Mouse (Mus musculus) forebrain, postnatal 0 days (tissue): ENCODE measurements around the gene Grk2. TPM values are rescaled to one million over a fixed set of nuclear protein-coding genes. Genes with fewer than 3 reads are reported as not detected.

Experiments used
- ATAC-seq: fragments of 200-750 bp; cut with Nextera tagmentation; 2 replicates; pipeline ENCODE4 v1.8.0; 2017; ENCODE audit warnings: mild to moderate bottlenecking, moderate library complexity
- DNase-seq: peaks from one replicate; pipeline ENCODE4 v3.0.0-alpha.2; 2015
- H3K27ac ChIP-seq: fragments of 300-500 bp; sonication (generic); 2 replicates; pipeline ENCODE4 v1.5.1; 2014; ENCODE audit warnings: low read depth, mild to moderate bottlenecking, antibody characterized with exemption, low read length, moderate library complexity, mixed read lengths
- H3K27me3 ChIP-seq: fragments of 300-500 bp; sonication (generic); 2 replicates; pipeline ENCODE4 v1.6.1; 2014; ENCODE audit warnings: mild to moderate bottlenecking, low read length, mixed read lengths; ENCODE audit not compliant: insufficient read depth
- H3K36me3 ChIP-seq: fragments of 300-500 bp; sonication (generic); 2 replicates; pipeline ENCODE4 v1.6.1; 2014; ENCODE audit warnings: mild to moderate bottlenecking, moderate library complexity; ENCODE audit not compliant: insufficient read depth
- H3K4me1 ChIP-seq: fragments of 300-500 bp; sonication (generic); 2 replicates; pipeline ENCODE4 v1.6.1; 2014; ENCODE audit warnings: antibody characterized with exemption; ENCODE audit not compliant: insufficient read depth
- H3K4me2 ChIP-seq: fragments of 300-500 bp; sonication (generic); 2 replicates; pipeline ENCODE4 v1.6.1; 2014; ENCODE audit warnings: low read depth, mild to moderate bottlenecking, moderate library complexity
- H3K4me3 ChIP-seq: fragments of 300-500 bp; sonication (generic); 2 replicates; pipeline ENCODE4 v1.5.1; 2014; ENCODE audit warnings: low read depth, low read length, mixed read lengths
- H3K9ac ChIP-seq: fragments of 300-500 bp; sonication (generic); 2 replicates; pipeline ENCODE4 v1.6.1; 2014; ENCODE audit warnings: mild to moderate bottlenecking
- H3K9me3 ChIP-seq: fragments of 300-500 bp; sonication (generic); 2 replicates; pipeline ENCODE4 v1.6.1; 2016; ENCODE audit warnings: low read length
- CTCF ChIP-seq: sonication (generic); IDR thresholded peaks from 2 replicates; pipeline ENCODE4 v1.5.1; 2016; ENCODE audit warnings: antibody characterized with exemption, control low read depth, low read depth
- WGBS: fragments of 180-500 bp; shearing (Covaris S2); extraction: QIAGEN DNeasy Blood & Tissue Kit; methylation state at CpG from one replicate; pipeline ENCODE4 v1.1.7; 2014; 5-methylcytosine and 5-hydroxymethylcytosine counted together
- polyA plus RNA-seq: library from polyadenylated mRNA; unstranded; fragments of >200 nt; fragmentation: Nextera tagmentation; extraction: Ambion mirVana; gene quantifications from 2 replicates; pipeline ENCODE4 v1.2.1, GENCODE M21; 2015
- total RNA-seq: library from RNA; depleted of rRNA; stranded (reverse); fragments of >200 nt; gene quantifications from 2 replicates; pipeline ENCODE4 v1.2.3, GENCODE M21; 2014

Gene Grk2
- total and polyA plus RNA-seq, 2 experiments from 2014 or later, result 24.6 to 136 TPM

DNA sequence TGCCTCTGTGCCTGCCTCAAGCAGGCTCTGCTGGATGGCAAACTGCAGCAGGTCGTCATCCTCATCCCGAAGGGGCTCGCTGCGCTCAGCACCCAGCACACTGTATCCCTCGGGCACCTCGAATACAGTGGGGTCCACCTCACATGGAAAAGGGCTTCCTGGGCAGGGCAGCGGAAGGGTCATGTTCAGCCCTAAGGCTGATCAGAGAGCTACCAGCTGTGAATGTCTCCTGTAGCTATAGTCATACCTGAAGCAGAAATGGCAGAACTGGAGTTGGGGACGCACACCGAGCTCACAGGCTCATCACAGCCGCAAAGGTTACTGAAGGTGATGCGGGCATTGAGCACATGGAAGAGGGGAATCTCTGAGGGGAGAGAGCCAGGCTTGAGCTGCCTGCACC is 35.0 kb downstream of the Grk2 start:
- 97% methylated on average over 11 of the region's 11 CpGs for WGBS
- no peak overlapping the region for H3K27ac ChIP-seq
- no peak overlapping the region for H3K9ac ChIP-seq
- H3K4me1 ChIP-seq, result no peaks in the 10 kb centered on the region
- H3K27me3 ChIP-seq, result no peaks in the 10 kb centered on the region
- H3K4me2 ChIP-seq, result no peak overlapping the region
- TF ChIP-seq CTCF, result no peak
- H3K36me3 ChIP-seq, result peaks cover 25% of the 10 kb centered on the region
- H3K4me3 ChIP-seq, result no peak overlapping the region
- ATAC-seq, result no peak
- H3K9me3 ChIP-seq, result no peaks in the 10 kb centered on the region
- DNase-seq, result no peak

DNA sequence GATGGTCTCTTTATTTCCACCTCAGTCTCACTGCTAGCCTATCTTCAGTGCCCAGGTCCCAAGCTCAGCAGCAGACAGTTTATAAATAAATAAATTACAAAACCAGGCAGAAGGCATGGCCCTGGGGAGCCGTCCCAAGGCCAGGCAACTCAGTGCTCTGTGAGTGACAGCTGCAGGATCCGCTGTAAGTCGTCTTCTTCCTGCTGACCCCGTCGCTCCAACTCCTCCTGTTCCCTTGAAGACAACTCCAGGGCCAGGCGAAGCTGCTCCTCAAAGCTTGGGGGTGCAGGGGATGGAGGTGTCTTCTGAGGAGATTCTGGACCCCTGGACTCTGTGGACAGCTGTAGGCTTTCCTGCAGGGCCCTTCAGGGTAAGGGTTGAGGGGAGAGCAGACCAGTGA is 35.8 kb downstream of the Grk2 start:
- no peak overlapping the region for H3K4me2 ChIP-seq
- no peak for TF ChIP-seq CTCF
- WGBS, result 82% methylated on average over 6 of the region's 6 CpGs
- H3K27me3 ChIP-seq, result no peaks in the 10 kb centered on the region
- H3K9ac ChIP-seq, result no peak overlapping the region
- H3K36me3 ChIP-seq, result peaks cover 22% of the 10 kb centered on the region
- H3K27ac ChIP-seq, result no peak overlapping the region
- ATAC-seq (no peak), DNase-seq (no peak)
- H3K4me3 ChIP-seq, result no peak overlapping the region
- no peaks in the 10 kb centered on the region for H3K4me1 ChIP-seq
- H3K9me3 ChIP-seq, result no peaks in the 10 kb centered on the region

DNA sequence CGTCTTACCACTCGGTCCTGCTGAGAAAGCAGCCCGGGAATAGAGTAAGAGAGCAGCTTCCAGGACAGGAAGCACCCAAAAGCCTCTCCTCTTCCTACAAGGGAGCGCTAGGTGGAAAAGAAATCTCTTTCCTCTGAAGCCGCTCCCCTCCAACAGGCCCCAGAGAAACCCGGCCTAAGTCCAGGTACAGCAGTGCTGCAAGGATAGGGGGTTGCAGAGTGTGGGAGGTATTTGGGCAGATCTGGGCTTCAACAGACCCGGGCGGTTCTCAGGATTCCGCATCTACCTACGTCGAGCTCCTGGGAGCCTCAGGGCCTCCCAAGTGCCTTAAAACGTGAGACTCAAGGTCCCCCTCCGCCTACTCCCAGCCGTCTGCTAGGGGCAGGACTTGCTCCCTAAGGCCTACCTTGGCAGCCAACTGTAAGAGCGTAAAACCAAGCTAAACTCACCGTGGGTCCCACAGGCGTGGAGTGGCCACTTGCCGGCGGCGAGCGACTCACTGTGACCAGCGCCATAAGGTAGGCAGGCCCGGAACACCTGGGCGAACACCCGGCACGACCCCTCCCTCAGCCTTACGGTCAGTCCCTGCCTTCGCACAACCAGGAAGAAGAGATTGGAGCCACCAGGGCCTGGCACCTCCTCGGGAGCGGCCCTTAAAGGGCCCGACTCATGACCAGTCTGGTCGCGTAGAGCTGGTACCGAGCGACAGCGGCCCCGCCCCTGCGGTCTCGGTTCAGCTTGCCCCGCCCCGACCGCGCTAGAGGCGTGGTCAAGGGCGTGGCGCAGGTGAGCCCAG is 37.3 kb downstream of the Grk2 start, which contains the start of gene Ssh3:
Ssh3 (minus strand) TSS at position 615 of the 796 bp plus-strand sequence.
- Histone ChIP-seq H3K4me3 (peak within 1 kb of the TSS; percentile 26), H3K36me3 (peaks cover 22% of the 10 kb centered on the region), H3K4me1 (no peaks in the 10 kb centered on the region), H3K4me2 (peak within 1 kb of the TSS; percentile 46), H3K9ac (peak within 1 kb of the TSS; percentile 40), H3K27me3 (no peaks in the 10 kb centered on the region), H3K9me3 (no peaks in the 10 kb centered on the region), H3K27ac (no peak within 1 kb of the TSS)
- ATAC-seq (peak; percentile 49), DNase-seq (peak; percentile 15)
- no peak for TF ChIP-seq CTCF
- 7% methylated on average over 46 of the region's 46 CpGs for WGBS

DNA sequence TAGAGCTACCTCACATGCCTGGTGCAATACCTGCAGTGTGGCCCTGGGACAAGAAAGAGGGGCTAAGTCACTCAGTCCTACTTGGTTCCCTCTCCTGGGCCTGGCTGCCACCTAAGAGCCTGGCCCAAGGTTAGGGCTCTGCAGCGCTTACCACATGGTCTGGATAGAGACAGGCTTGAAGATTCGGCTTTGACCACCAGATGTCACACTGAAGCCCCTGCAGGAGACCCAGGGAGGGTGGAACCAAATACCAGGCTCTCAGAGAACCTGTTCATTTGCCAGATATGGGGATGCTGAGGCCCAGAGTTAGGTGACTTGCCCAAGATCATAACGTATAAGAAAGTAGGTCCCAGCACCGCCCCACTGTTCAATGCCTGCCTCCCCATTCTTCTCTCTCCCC is 40.1 kb downstream of the Grk2 start:
- Histone ChIP-seq H3K27ac (no peak overlapping the region), H3K9ac (no peak overlapping the region), H3K36me3 (peaks cover 10% of the 10 kb centered on the region), H3K4me3 (no peak overlapping the region), H3K9me3 (no peaks in the 10 kb centered on the region), H3K4me2 (no peak overlapping the region), H3K27me3 (no peaks in the 10 kb centered on the region), H3K4me1 (no peaks in the 10 kb centered on the region)
- ATAC-seq, result no peak
- 63% methylated on average over 4 of the region's 4 CpGs for WGBS
- DNase-seq, result no peak
- TF ChIP-seq CTCF, result 0 out of 2 replicates have a peak, but pooled peaks have one; percentile 9

DNA sequence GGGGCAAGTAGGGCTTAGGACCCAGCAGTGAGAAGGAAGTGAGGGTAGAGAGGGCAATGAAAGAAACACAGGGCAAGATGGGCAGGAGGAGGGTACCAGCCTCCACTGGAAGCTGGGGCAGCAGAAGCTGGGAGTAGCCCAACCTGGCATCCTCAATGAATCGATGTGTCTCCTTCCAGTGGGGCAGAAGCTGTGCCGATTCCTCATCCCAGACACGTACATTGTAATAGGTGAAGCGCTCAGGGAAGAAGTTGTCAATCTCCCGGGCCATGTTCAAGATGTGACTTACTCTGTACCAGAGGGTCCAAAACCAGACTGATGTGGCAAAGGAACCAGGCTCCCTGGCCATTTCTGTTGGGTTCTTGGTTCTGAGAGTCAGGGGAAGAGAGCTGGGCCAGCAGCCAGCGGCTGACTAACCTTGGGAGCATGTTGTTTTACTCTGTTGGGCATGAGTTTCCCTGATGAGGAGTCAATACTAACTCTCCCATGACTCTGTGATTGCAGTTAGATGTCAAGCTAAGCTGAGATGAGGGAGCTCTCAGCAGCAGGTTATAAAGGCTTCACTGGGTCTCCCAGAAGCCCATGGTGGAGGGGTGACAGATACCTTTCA is 41.7 kb downstream of the Grk2 start:
- Histone ChIP-seq H3K27ac (no peak overlapping the region), H3K36me3 (no peaks in the 10 kb centered on the region), H3K9ac (no peak overlapping the region), H3K4me1 (no peaks in the 10 kb centered on the region), H3K9me3 (no peaks in the 10 kb centered on the region), H3K27me3 (no peaks in the 10 kb centered on the region), H3K4me2 (no peak overlapping the region), H3K4me3 (no peak overlapping the region)
- no peak for TF ChIP-seq CTCF
- WGBS, result 93% methylated on average over 6 of the region's 6 CpGs
- no peak for ATAC-seq
- no peak for DNase-seq

DNA sequence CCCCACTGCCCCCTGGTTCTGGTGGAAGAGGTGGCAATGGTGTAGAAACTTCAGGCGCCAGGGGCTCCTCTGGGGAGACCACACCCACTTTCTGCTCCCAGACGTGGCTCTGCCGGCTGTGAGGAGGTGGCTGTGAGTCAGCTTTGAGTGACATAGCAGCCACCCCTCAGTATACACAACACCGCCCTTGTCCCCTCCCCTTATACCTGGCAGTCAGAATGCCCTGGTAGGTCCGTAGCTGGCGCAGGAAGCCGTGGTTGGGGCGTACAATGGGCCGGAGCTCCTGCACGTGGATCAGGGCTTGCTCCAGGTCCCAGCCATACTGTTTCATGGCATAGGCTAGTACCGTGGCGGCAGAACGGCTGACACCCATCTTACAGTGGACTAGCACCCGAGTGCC is 42.3 kb downstream of the Grk2 start:
- Histone ChIP-seq H3K9ac (no peak overlapping the region), H3K4me3 (no peak overlapping the region), H3K4me2 (no peak overlapping the region), H3K9me3 (no peaks in the 10 kb centered on the region), H3K4me1 (no peaks in the 10 kb centered on the region), H3K27ac (no peak overlapping the region), H3K36me3 (no peaks in the 10 kb centered on the region), H3K27me3 (no peaks in the 10 kb centered on the region)
- 69% methylated on average over 14 of the region's 14 CpGs for WGBS
- DNase-seq (no peak), ATAC-seq (no peak)
- no peak for TF ChIP-seq CTCF

DNA sequence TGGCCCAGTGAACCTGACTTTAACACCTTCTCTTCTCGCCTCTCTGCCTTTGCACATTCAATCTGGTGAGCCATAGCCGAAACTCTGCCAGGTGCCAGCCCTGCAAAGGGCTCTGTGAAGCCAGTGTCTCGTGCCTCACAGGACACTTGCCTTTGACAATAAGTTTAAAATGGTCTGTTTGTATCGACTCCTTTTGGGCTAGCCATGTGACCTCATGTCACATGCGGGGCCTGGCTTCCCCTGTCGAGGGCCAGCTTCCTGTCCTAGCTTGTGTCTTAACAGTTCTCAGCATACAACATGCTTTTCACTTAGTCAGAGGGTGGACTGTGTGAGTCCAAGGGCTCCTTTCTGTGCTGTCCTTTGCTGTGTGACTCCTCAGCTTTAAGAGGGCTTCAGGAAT is 43.3 kb downstream of the Grk2 start:
- no peaks in the 10 kb centered on the region for H3K36me3 ChIP-seq
- H3K4me1 ChIP-seq, result peaks cover 4% of the 10 kb centered on the region; the same call in 1 of the 2 replicates
- H3K9me3 ChIP-seq, result no peaks in the 10 kb centered on the region
- no peaks in the 10 kb centered on the region for H3K27me3 ChIP-seq
- no peak overlapping the region for H3K27ac ChIP-seq
- DNase-seq (no peak), ATAC-seq (no peak)
- WGBS, result 75% methylated on average over 6 of the region's 6 CpGs
- TF ChIP-seq CTCF, result no peak
- H3K4me3 ChIP-seq, result no peak overlapping the region
- H3K4me2 ChIP-seq, result no peak overlapping the region
- no peak overlapping the region for H3K9ac ChIP-seq
